Mouse (Mus musculus): ENCODE results near the gene Itga10. TPM values are rescaled to one million over a fixed set of nuclear protein-coding genes. Genes with fewer than 3 reads are reported as not detected.
"Not testable (repeated sequence)": the region's sequence is repeated elsewhere in the genome, so short reads cannot be mapped to it uniquely, and the experiment has no call there.

Itga10 gene
- polyA plus RNA-seq, 1 experiment from 2014 or later: 1.3 TPM

- not testable (repeated sequence) for H3K4me3 ChIP-seq (ENCODE audit: control insufficient read depth in 1 of 2, insufficient read depth in 1 of 2, low read depth in 1 of 2, low read length in 2 of 2); H3K36me3 ChIP-seq (ENCODE audit: control insufficient read depth, insufficient read depth, low read length); H3K27me3 ChIP-seq (ENCODE audit: control insufficient read depth, insufficient read depth, low read length); H3K27ac ChIP-seq (replicated peaks in 1 of 2; ENCODE audit: control insufficient read depth in 1 of 2, insufficient read depth in 1 of 2, low read depth in 2 of 2, low read length in 2 of 2); ATAC-seq (ENCODE audit: insufficient number of reproducible peaks, insufficient read depth, low FRiP score, low read depth); H3K4me2 ChIP-seq (ENCODE audit: low read length); H3K9ac ChIP-seq (ENCODE audit: low read length); H3K9me3 ChIP-seq (ENCODE audit: control insufficient read depth, low read length)
- peaks cover 13 to 15% of the 10 kb centered on the region in 2 experiments for H3K4me1 ChIP-seq (ENCODE audit: control insufficient read depth in 2 of 2, insufficient read depth in 2 of 2, low read length in 2 of 2)
- 84% methylated on average over 7 of the region's 7 CpGs for WGBS
Observed at GRCm38 (mm10) chr3:96665732-96666363, 20.5 kb downstream of the Itga10 start.

GRCm38 (mm10) chr3:96666916-96667315 lies 21.5 kb downstream of the Itga10 start:
- WGBS: 89% methylated on average over 5 of the region's 5 CpGs
- Histone ChIP-seq H3K27me3 (ENCODE audit: control insufficient read depth, insufficient read depth, low read length) (no peaks in the 10 kb centered on the region), H3K9me3 (ENCODE audit: control insufficient read depth, low read length) (no peaks in the 10 kb centered on the region), H3K9ac (ENCODE audit: low read length) (no peak overlapping the region), H3K4me3 (ENCODE audit: control insufficient read depth in 1 of 2, insufficient read depth in 1 of 2, low read depth in 1 of 2, low read length in 2 of 2) (no peak overlapping the region), H3K4me2 (ENCODE audit: low read length) (no peak overlapping the region), H3K27ac (replicated peaks in 1 of 2; ENCODE audit: control insufficient read depth in 1 of 2, insufficient read depth in 1 of 2, low read depth in 2 of 2, low read length in 2 of 2) (no peak overlapping the region), H3K4me1 (ENCODE audit: control insufficient read depth in 2 of 2, insufficient read depth in 2 of 2, low read length in 2 of 2) (peaks cover 13 to 15% of the 10 kb centered on the region in 2 experiments), H3K36me3 (ENCODE audit: control insufficient read depth, insufficient read depth, low read length) (no peaks in the 10 kb centered on the region)
- no peak for ATAC-seq (ENCODE audit: insufficient number of reproducible peaks, insufficient read depth, low FRiP score, low read depth)

- Histone ChIP-seq H3K27me3 (ENCODE audit: control insufficient read depth, insufficient read depth, low read length) (no peaks in the 10 kb centered on the region), H3K9me3 (ENCODE audit: control insufficient read depth, low read length) (no peaks in the 10 kb centered on the region), H3K27ac (replicated peaks in 1 of 2; ENCODE audit: control insufficient read depth in 1 of 2, insufficient read depth in 1 of 2, low read depth in 2 of 2, low read length in 2 of 2) (no peak overlapping the region), H3K4me2 (ENCODE audit: low read length) (no peak overlapping the region), H3K4me3 (ENCODE audit: control insufficient read depth in 1 of 2, insufficient read depth in 1 of 2, low read depth in 1 of 2, low read length in 2 of 2) (no peak overlapping the region), H3K9ac (ENCODE audit: low read length) (no peak overlapping the region), H3K36me3 (ENCODE audit: control insufficient read depth, insufficient read depth, low read length) (no peaks in the 10 kb centered on the region), H3K4me1 (ENCODE audit: control insufficient read depth in 2 of 2, insufficient read depth in 2 of 2, low read length in 2 of 2) (peaks cover 13 to 15% of the 10 kb centered on the region in 2 experiments)
- 40% methylated on average over 1 of the region's 1 CpGs for WGBS
- no peak for ATAC-seq (ENCODE audit: insufficient number of reproducible peaks, insufficient read depth, low FRiP score, low read depth)
Observed at GRCm38 (mm10) chr3:96667316-96667715, 21.9 kb downstream of the Itga10 start.

GRCm38 (mm10) chr3:96668424-96669067 lies 23.2 kb downstream of the Itga10 start:
- no peak overlapping the region for H3K9ac ChIP-seq (ENCODE audit: low read length)
- 90% methylated on average over 5 of the region's 5 CpGs for WGBS
- H3K27me3 ChIP-seq (ENCODE audit: control insufficient read depth, insufficient read depth, low read length): no peaks in the 10 kb centered on the region
- H3K27ac ChIP-seq (replicated peaks in 1 of 2; ENCODE audit: control insufficient read depth in 1 of 2, insufficient read depth in 1 of 2, low read depth in 2 of 2, low read length in 2 of 2): no peak overlapping the region
- no peak overlapping the region for H3K4me2 ChIP-seq (ENCODE audit: low read length)
- no peak overlapping the region for H3K4me3 ChIP-seq (ENCODE audit: control insufficient read depth in 1 of 2, insufficient read depth in 1 of 2, low read depth in 1 of 2, low read length in 2 of 2)
- H3K36me3 ChIP-seq (ENCODE audit: control insufficient read depth, insufficient read depth, low read length): no peaks in the 10 kb centered on the region
- ATAC-seq (ENCODE audit: insufficient number of reproducible peaks, insufficient read depth, low FRiP score, low read depth): no peak
- peaks cover 9 to 12% of the 10 kb centered on the region in 2 experiments for H3K4me1 ChIP-seq (ENCODE audit: control insufficient read depth in 2 of 2, insufficient read depth in 2 of 2, low read length in 2 of 2)
- H3K9me3 ChIP-seq (ENCODE audit: control insufficient read depth, low read length): no peaks in the 10 kb centered on the region

- Histone ChIP-seq H3K4me2 (ENCODE audit: low read length) (peak within 1 kb of the TSS; percentile 72), H3K27me3 (ENCODE audit: control insufficient read depth, insufficient read depth, low read length) (no peaks in the 10 kb centered on the region), H3K36me3 (ENCODE audit: control insufficient read depth, insufficient read depth, low read length) (no peaks in the 10 kb centered on the region), H3K4me1 (ENCODE audit: control insufficient read depth in 2 of 2, insufficient read depth in 2 of 2, low read length in 2 of 2) (peaks cover 5 to 6% of the 10 kb centered on the region in 2 experiments; a peak in 3 of 4 replicates), H3K9me3 (ENCODE audit: control insufficient read depth, low read length) (no peaks in the 10 kb centered on the region), H3K27ac (replicated peaks in 1 of 2; ENCODE audit: control insufficient read depth in 1 of 2, insufficient read depth in 1 of 2, low read depth in 2 of 2, low read length in 2 of 2) (no peak within 1 kb of the TSS), H3K9ac (ENCODE audit: low read length) (peak within 1 kb of the TSS; percentile 56), H3K4me3 (ENCODE audit: control insufficient read depth in 1 of 2, insufficient read depth in 1 of 2, low read depth in 1 of 2, low read length in 2 of 2) (peak within 1 kb of the TSS; percentile 38 to 60)
- ATAC-seq (ENCODE audit: insufficient number of reproducible peaks, insufficient read depth, low FRiP score, low read depth): peak; percentile 91
- 6% methylated on average over 35 of the region's 35 CpGs for WGBS
Observed at GRCm38 (mm10) chr3:96669727-96670468, 24.5 kb downstream of the Itga10 start, which contains the start of gene Ankrd35. Gene Ankrd35, plus strand, starts transcription at chr3:96670131.

- Histone ChIP-seq H3K9me3 (ENCODE audit: control insufficient read depth, low read length) (no peaks in the 10 kb centered on the region), H3K4me1 (ENCODE audit: control insufficient read depth in 2 of 2, insufficient read depth in 2 of 2, low read length in 2 of 2) (peaks cover 5 to 6% of the 10 kb centered on the region in 2 experiments; a peak in 3 of 4 replicates), H3K9ac (ENCODE audit: low read length) (no peak overlapping the region), H3K27me3 (ENCODE audit: control insufficient read depth, insufficient read depth, low read length) (no peaks in the 10 kb centered on the region), H3K36me3 (ENCODE audit: control insufficient read depth, insufficient read depth, low read length) (no peaks in the 10 kb centered on the region), H3K4me3 (ENCODE audit: control insufficient read depth in 1 of 2, insufficient read depth in 1 of 2, low read depth in 1 of 2, low read length in 2 of 2) (no peak overlapping the region), H3K4me2 (ENCODE audit: low read length) (no peak overlapping the region), H3K27ac (replicated peaks in 1 of 2; ENCODE audit: control insufficient read depth in 1 of 2, insufficient read depth in 1 of 2, low read depth in 2 of 2, low read length in 2 of 2) (no peak overlapping the region)
- no peak for ATAC-seq (ENCODE audit: insufficient number of reproducible peaks, insufficient read depth, low FRiP score, low read depth)
- 83% methylated on average over 5 of the region's 5 CpGs for WGBS
Observed at GRCm38 (mm10) chr3:96671519-96671918, 26.1 kb downstream of the Itga10 start.

- ATAC-seq (ENCODE audit: insufficient number of reproducible peaks, insufficient read depth, low FRiP score, low read depth): no peak
- Histone ChIP-seq H3K9me3 (ENCODE audit: control insufficient read depth, low read length) (no peaks in the 10 kb centered on the region), H3K4me1 (ENCODE audit: control insufficient read depth in 2 of 2, insufficient read depth in 2 of 2, low read length in 2 of 2) (peaks cover 5 to 6% of the 10 kb centered on the region in 2 experiments; a peak in 3 of 4 replicates), H3K4me2 (ENCODE audit: low read length) (no peak overlapping the region), H3K9ac (ENCODE audit: low read length) (no peak overlapping the region), H3K27ac (replicated peaks in 1 of 2; ENCODE audit: control insufficient read depth in 1 of 2, insufficient read depth in 1 of 2, low read depth in 2 of 2, low read length in 2 of 2) (no peak overlapping the region), H3K27me3 (ENCODE audit: control insufficient read depth, insufficient read depth, low read length) (no peaks in the 10 kb centered on the region), H3K36me3 (ENCODE audit: control insufficient read depth, insufficient read depth, low read length) (no peaks in the 10 kb centered on the region), H3K4me3 (ENCODE audit: control insufficient read depth in 1 of 2, insufficient read depth in 1 of 2, low read depth in 1 of 2, low read length in 2 of 2) (no peak overlapping the region)
- 71% methylated on average over 4 of the region's 4 CpGs for WGBS
Observed at GRCm38 (mm10) chr3:96673514-96673913, 28.1 kb downstream of the Itga10 start.
